Mouse (Mus musculus) c-Kit-positive CD71-negative TER-119-negative erythroid progenitor cells, embryonic 14.5 days (primary cell): Measurements from ENCODE around the gene Serpinb7.
A peak's percentile ranks its signal among the peaks of the same experiment; 100 is the strongest.

Source experiments
- DNase-seq: peaks from one replicate; pipeline ENCODE4 v3.0.0-alpha.2; 2013; ENCODE audit warnings: low read depth

The Serpinb7 gene

GRCm38 (mm10) chr1:107399355-107399754 is at the start of gene Serpinb7:
Gene Serpinb7 (plus strand): TSS chr1:107399655.
- DNase-seq, result no peak

GRCm38 (mm10) chr1:107350392-107350791 is 49.1 kb upstream of the Serpinb7 start:
- no peak for DNase-seq

DNA sequence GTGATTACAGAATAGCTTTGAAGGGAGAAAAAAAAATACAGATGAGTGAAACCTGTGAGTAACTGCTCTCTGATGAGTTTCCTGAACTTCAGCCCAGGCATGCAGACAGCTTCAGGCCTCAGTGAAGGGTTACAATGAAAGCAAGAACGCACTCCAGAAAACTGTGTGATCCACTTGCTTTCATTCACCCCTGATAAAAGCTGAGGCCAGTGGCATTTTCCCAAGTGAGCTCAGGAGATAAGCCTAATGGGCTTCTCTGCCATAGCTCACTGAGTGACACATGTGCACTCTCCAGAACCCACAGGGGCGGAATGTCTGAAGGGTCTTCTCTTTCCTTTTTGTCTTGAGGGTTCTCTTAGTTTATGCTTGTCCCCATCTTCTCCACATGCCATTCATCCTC is 48.3 kb upstream of the Serpinb7 start:
- DNase-seq, result no peak

- DNase-seq, result no peak
Observed at GRCm38 (mm10) chr1:107353046-107353445, 46.4 kb upstream of the Serpinb7 start.

GRCm38 (mm10) chr1:107360898-107361297 is 38.6 kb upstream of the Serpinb7 start, which contains the start of gene Serpinb11:
Gene Serpinb11 (plus strand): TSS chr1:107361198.
- no peak for DNase-seq

- DNase-seq, result no peak
Observed at GRCm38 (mm10) chr1:107365973-107366372, 33.5 kb upstream of the Serpinb7 start.

- no peak for DNase-seq
Observed at GRCm38 (mm10) chr1:107368944-107369343, 30.5 kb upstream of the Serpinb7 start.

GRCm38 (mm10) chr1:107376952-107377351 is 22.5 kb upstream of the Serpinb7 start:
- no peak for DNase-seq

DNA sequence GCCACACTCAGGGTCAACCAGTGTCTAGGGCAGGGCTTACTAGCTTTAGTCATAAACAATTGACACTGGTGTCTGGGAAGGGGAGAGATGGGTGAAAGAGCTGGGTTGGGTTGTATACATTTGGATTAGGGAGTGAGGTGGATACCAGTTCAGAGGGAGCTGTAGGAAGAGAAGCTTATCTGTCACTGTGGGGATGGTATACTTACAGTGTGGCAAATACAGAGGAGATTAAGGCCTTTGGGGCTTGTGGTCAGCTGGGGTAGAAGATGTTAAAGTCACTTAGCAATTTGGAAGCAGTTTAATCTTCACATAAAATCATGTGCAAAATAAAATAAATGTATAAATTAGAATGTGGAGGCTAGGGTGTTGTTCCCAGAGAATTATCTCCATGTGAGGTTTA is 21.1 kb upstream of the Serpinb7 start:
- DNase-seq, result no peak

DNA sequence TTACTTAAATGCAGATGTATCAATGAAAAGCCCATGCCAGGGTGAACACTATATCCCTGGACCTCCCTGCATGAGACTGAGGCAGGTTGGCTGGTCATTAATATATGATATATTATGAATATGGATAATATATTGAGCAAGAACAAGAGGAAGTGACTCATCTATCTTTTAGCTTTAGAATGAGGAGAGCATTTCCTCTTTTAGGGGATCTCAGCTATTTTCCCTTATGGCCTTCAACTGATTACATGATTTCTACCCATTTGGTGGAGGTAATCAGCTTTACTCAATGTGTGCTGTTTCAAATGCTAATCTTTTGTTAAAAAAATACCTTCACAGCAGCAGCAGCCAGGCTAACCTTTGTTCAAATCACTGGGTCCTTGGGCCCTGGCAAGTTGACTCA is 18.0 kb upstream of the Serpinb7 start:
- no peak for DNase-seq

- DNase-seq, result no peak
Observed at GRCm38 (mm10) chr1:107382404-107382803, 17.1 kb upstream of the Serpinb7 start.

DNA sequence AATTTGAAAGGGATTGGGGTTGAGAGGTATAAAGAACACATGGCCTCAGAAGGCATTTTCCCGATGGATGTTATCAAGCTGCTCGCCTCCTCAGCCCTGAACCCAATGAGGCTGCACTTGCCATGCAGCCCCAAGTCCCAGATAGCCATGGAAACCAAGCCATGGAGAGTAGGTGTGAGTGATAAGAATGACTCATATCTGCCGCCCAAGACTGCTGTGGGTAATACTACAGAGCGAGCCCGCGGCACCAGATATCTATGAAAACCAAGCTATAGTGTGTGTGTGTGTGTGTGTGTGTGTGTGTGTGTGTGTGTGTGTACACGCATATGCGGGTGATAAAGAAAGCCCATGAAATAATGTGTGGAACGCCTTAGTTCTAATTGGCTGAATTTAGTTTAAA is 14.9 kb upstream of the Serpinb7 start:
- DNase-seq, result no peak

- DNase-seq, result no peak
Observed at GRCm38 (mm10) chr1:107389753-107390152, 9.7 kb upstream of the Serpinb7 start.

DNA sequence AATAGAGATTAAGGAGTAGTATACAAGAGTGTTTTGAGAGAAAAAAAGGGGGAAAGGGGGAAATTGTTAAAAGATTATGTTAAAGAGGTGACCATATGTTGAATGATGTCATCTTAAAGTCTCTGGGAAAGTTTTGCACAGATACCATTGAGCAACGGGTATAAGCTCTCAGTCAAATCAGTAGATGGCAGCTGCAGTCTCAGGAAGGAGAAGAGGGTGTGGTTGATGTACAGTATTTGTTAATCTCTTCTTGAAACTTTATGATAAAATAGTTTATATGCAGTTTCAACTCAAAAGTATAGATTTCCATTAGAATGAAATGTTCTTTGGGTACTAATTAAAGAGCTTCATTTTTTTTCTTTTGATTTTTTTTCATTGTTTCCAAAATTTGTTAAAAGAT is 2.0 kb upstream of the Serpinb7 start:
- DNase-seq, result no peak

DNA sequence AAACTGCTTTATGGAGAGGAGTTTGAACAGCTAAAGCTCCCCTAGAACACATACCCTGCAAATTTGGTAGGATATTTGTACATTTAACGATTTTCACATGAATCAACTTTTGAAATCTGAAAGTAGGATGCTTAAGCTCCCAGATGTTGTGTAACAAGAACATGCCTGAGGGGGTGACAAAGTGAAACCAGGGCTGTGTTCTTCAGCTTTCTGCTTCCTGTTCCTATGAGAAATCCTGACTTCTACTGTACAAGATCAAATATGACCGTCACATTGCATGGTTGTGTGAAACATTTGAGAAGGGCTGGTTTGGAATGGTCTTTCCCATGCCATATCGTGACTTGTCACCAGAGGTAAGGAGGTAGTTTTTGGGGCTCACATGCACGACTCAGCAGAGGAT is 2.6 kb downstream of the Serpinb7 start:
- no peak for DNase-seq

- no peak for DNase-seq
Observed at GRCm38 (mm10) chr1:107414650-107415049, 15.2 kb downstream of the Serpinb7 start.

DNA sequence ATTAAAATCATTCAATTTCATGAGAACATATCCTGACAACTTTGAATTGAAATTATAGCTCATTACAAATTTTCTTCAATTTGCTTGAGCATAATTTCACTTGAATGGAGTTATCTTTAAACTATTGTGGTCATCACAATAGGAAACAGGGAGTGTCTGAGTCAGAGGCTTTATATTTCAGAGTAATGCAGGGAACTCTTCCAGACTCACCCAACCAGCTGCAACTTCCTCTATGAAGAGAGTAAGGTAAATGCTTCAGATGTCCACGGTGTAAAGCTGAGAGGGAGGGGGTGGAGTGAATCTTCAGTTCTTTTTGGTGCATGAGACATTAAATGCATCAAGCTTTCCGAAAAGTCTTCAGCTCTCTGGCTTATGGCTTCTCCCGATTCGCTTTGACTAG is 23.0 kb downstream of the Serpinb7 start:
- no peak for DNase-seq

DNA sequence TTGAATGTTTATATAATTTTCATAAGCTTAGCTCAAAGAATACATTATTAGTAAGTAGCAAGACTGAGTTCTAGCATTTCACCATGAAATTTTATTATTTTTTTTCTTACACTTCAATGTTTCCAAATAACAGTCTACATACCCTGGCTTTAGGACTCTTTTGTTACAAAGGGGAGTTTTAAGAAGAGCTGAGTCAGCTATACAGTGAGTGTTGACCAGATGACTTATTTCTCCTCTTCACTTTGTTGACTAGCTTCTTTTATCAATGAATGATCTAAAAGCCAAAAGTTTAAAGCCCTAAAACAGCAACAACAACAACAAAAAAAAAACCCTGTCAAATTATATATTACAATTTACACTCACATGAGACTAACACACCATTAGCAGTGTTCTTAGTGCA is 31.8 kb downstream of the Serpinb7 start:
- no peak for DNase-seq

GRCm38 (mm10) chr1:107435528-107435927 is 36.1 kb downstream of the Serpinb7 start:
- DNase-seq, result no peak

- no peak for DNase-seq
Observed at GRCm38 (mm10) chr1:107439462-107439861, 40.0 kb downstream of the Serpinb7 start.

DNA sequence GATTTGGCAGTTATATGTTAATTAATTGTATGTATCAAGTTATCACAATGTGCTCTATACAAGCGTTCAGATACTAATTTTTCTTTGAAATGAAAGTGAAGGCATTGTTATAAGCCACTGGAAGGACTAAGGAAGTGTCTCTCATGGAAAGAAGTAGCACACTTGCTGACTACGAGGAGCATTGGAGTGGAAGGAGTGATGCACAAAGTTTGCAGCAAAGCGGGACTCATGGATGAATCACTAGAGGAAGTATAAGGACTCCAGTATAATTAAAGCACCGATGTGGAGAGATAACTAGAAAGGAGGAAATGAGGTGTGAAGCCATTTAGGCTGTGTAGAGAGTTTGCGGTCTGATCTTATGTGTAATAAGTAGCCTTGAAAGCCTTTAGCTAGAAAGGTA is 45.9 kb downstream of the Serpinb7 start:
- no peak for DNase-seq

DNA sequence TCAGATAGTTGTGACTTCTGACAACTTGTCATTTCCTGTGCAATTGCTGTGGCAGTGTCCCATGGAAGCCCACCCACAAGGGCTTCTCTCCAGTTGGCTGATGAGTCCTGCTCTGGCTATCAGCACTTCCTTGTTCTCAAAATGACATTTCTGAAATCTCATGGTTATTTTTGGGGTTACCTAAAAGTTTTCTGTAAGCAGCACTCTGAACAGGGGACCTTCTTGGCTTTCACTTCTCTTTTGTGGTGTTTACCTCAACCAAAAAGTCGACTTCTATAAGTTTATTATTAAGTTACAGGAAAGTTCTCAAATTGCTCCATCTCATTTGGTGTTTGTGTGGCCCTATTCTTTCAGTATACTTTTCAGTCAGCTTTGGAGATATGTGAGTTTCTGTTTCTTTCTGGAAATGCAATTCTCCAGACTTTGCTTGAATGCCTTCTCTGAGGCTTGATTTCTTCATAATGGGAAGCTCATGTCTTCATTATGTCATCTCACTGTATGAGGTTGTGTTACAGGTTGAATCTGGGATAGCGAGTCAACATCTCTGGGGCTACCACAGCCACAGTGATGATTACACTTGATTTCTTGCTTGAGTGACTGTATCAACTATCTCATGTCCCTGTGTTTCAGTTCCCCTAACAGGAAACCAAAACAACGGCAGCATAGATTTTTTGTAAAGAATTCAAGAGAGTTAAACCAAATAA is 47.9 kb downstream of the Serpinb7 start:
- no peak for DNase-seq

- no peak for DNase-seq
Observed at GRCm38 (mm10) chr1:107479909-107480308, 80.5 kb downstream of the Serpinb7 start.

DNA sequence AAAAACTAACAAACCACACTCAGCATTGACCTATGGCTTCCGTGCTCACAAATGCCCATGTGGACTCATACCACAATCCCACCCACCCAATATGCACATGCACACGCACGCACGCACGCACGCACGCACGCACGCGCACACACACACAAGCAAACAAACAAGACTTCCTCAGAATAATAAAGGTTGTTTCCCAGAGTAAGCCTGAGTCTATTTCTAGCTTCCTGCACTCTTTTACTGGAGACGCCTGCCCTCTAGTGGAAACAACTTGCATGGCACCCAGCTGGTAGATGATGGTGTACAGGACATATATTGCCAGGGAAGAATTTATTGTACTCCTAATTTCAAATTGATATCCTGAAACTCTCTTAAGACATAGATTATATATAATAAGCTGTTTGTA is 82.0 kb downstream of the Serpinb7 start:
- DNase-seq, result peak; percentile 81
